Mouse (Mus musculus): Measurements from ENCODE around the gene Gm3448. TPM values are rescaled to one million over a fixed set of nuclear protein-coding genes. Genes with fewer than 3 reads are reported as not detected.
A peak's percentile ranks its signal among the peaks of the same experiment; 100 is the strongest.
"Not testable (repeated sequence)": the region's sequence is repeated elsewhere in the genome, so short reads cannot be mapped to it uniquely, and the experiment has no call there.

The Gm3448 gene
- polyA plus RNA-seq, 1 experiment = 0.14 TPM

DNA sequence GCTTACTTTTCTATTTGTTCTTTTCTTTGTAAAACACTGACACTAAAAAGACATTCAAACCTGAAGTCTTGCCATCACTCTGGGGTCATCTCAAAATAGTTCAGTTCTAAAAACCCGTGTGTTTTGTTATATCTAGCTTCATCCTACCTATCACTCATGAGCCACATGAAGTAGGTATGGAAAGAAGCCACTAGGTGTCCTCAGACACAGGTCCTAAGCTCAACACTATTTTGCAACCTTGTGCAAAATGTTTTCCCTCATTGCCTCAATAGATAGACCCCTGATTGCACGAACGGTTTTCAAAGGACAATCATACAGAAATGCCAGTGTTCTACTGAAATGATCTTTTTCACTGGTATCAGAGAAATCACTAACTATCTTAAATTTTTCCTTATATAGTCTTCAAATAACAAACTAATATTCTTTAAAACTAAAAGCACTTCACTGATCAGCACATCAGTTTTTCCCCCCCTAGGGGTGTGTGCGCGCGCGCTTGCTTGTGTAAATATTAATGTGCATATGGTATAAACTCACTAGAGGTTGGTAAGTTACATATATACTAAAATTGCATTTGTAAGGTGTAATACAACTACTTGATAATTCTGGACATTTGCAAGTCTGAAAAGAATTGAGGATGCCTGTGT is 63.5 kb downstream of the Gm3448 start:
- not testable (repeated sequence) for H3K27ac ChIP-seq (ENCODE audit: insufficient read depth, low read depth, low read length)
- 0% methylated on average over 4 of the region's 7 CpGs for WGBS

DNA sequence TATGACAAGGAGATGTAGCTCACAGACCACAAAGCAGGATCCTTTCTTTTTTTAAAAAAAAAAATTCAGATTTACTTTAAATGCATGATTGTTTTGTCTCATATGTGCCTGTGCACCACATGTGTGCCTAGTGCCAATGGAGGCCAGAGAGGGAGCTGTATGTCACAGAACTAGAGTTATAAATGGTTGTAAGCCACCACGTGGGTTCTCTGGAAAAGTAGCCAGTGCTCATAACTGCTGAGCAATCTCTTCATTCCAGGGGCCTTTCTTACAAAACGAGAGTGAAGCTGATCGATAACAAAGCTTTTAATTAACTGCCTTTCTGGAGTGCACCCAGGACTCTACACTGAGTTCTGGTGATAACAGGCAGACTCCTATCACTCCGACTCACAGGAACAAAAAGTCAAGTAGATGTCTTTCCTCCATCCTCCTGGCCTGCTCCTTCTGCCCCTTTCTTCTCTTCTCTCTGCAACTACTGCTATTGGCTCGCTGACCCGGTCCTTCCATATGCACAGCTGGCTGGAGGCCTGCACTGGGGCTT is 72.9 kb downstream of the Gm3448 start:
- no CpG with 5 or more reads among the region's 6 CpGs for WGBS
- not testable (repeated sequence) for H3K4me1 ChIP-seq (ENCODE audit: control insufficient read depth, insufficient read depth, insufficient read length, low read length); H3K4me3 ChIP-seq (ENCODE audit: low read depth, low read length); H3K27ac ChIP-seq (ENCODE audit: insufficient read depth, low read depth, low read length); H3K27me3 ChIP-seq (ENCODE audit: control insufficient read depth, insufficient read depth, low read length); H3K36me3 ChIP-seq (ENCODE audit: control insufficient read depth, insufficient read depth, low read length)

More for the DNA sequence above, 63.5 kb downstream of the Gm3448 start:
- not testable (repeated sequence) for H3K4me3 ChIP-seq (ENCODE audit: low read depth, low read length); H3K4me1 ChIP-seq (ENCODE audit: control insufficient read depth, insufficient read depth, insufficient read length, low read length); H3K27me3 ChIP-seq (ENCODE audit: control insufficient read depth, insufficient read depth, low read length); H3K36me3 ChIP-seq (ENCODE audit: control insufficient read depth, insufficient read depth, low read length)

DNA sequence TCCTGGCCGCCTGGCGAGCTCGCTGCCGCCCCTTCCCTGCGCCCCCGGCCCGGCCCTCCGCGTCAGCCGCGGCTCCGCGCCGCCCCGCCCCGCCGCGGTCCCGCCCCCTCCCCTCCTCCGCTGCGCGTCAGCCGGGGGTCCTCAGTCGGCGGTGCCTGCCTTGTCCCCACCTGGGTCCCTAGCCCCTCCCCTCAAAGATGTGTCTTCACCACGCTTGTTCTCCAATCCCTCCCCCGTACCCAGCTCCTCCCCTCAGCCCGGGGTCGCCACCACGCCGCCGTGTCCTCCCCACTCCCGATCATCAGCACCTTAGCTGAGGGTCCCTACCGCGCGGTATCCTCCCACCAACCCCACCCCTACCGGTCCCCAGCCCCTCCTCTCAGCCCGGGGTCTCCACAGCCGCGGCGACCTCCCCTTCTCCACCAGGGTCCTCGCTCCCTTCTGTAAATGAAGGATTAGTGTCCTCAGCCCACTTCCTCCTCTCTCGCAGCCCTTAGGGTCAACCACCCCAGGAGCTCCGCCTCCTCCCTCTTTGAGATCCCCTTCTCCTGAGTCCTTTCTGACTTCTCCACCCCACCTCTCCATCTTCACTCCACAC is 79.7 kb downstream of the Gm3448 start:
- H3K4me3 ChIP-seq (ENCODE audit: low read depth, low read length); H3K27me3 ChIP-seq (ENCODE audit: control insufficient read depth, insufficient read depth, low read length); H3K36me3 ChIP-seq (ENCODE audit: control insufficient read depth, insufficient read depth, low read length); H3K4me1 ChIP-seq (ENCODE audit: control insufficient read depth, insufficient read depth, insufficient read length, low read length); H3K27ac ChIP-seq (ENCODE audit: insufficient read depth, low read depth, low read length): not testable (repeated sequence)
- WGBS = no CpG with 5 or more reads among the region's 44 CpGs

DNA sequence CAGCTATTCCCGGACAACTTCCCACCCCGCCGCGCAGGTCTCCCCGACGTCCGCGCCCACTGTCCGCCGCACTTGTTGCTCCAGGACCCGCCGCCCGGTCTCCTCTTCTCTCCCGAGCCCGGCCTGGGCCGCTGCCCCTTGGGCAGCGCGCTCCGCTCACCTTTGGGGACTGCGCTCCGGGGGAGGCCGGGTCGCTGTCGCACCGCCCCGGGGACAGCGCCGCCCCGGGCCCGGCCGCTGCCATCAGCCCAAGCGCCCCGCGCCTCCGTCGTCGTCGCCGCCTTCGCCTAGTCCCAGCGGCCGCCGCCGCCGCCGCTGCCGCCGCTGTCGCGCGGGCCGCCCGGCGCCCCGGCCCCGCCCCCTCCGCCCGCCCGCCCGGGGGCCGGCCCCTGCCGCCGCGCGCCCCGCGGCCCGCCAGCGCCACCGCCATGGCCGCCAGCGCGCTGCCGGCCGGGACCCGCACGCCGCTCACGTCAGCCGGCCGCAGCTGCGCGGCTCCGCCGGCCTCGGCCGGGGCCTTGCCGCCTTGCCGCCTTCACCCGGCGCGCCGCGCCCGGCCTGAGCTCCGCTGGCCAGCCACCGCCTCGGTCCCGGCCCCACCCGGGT is 80.3 kb downstream of the Gm3448 start, which contains the start of gene Phf10:
TSS of gene Phf10 (minus strand) at position 323 of the 606 bp plus-strand sequence.
- H3K27me3 ChIP-seq (ENCODE audit: control insufficient read depth, insufficient read depth, low read length); H3K4me1 ChIP-seq (ENCODE audit: control insufficient read depth, insufficient read depth, insufficient read length, low read length); H3K36me3 ChIP-seq (ENCODE audit: control insufficient read depth, insufficient read depth, low read length): not testable (repeated sequence)
- 4% methylated on average over 54 of the region's 100 CpGs for WGBS
- H3K27ac ChIP-seq (ENCODE audit: insufficient read depth, low read depth, low read length) = peak within 1 kb of the TSS; percentile 59; the same call in 1 of the 2 replicates
- peak within 1 kb of the TSS; percentile 89 for H3K4me3 ChIP-seq (ENCODE audit: low read depth, low read length)

DNA sequence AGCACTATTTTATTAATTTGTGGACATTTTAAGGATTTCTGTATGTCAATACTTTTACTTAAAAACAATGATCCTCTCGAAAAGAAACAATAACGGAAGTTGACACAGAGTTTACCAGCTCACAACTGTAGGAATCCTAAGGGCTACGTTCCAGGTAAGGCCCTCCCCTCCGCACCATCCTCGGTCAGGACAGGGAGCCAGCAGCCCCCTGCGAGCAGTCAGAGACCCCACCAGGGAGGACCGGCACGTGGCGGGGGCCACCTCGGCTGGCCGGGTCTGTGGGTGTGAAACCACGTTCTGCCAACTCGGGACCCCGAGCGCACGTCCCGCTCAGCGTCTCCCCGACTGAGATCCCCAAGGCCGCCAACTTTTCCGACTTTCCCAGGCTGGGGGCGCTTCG is 80.8 kb downstream of the Gm3448 start:
- Histone ChIP-seq H3K4me1 (ENCODE audit: control insufficient read depth, insufficient read depth, insufficient read length, low read length) (peaks cover 2% of the 10 kb centered on the region; the same call in 1 of the 2 replicates), H3K27ac (ENCODE audit: insufficient read depth, low read depth, low read length) (no peak overlapping the region), H3K4me3 (ENCODE audit: low read depth, low read length) (peak overlapping the region; percentile 89), H3K27me3 (ENCODE audit: control insufficient read depth, insufficient read depth, low read length) (no peaks in the 10 kb centered on the region), H3K36me3 (ENCODE audit: control insufficient read depth, insufficient read depth, low read length) (0 out of 2 replicates have a peak, but pooled peaks cover 2% of the 10 kb centered on the region)
- TF ChIP-seq POLR2A (IDR thresholded peaks at IDR 0.05; ENCODE audit: low read depth, low read length) = no peak
- no peak for TF ChIP-seq CTCF (IDR thresholded peaks at IDR 0.05; ENCODE audit: extremely low read depth, insufficient read length, insufficient replicate concordance, low read depth, low read length)
- under 1% methylated on average over 22 of the region's 23 CpGs for WGBS

DNA sequence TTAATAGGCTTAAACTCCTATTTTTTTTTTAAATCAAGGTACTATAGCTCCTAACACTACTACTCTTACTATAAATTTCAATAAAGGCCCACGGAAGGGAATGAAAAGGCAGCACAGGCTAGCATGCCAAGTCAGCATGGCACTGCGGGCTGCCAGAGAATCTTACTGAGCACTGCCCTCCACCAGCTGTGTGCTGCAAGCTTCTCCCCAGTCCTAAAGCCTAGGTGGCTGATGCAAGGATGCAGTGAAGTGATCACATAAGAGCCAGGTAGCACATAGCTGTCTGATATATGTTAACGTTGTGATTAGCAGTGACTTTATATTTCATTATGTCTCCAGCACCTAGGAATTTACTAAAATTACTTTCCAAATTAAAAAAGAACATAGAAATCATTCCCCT is 81.4 kb downstream of the Gm3448 start:
- 16% methylated on average over 3 of the region's 3 CpGs for WGBS
- TF ChIP-seq CTCF (IDR thresholded peaks at IDR 0.05; ENCODE audit: extremely low read depth, insufficient read length, insufficient replicate concordance, low read depth, low read length) (no peak), POLR2A (IDR thresholded peaks at IDR 0.05; ENCODE audit: low read depth, low read length) (no peak)
- peaks cover 2% of the 10 kb centered on the region; the same call in 1 of the 2 replicates for H3K4me1 ChIP-seq (ENCODE audit: control insufficient read depth, insufficient read depth, insufficient read length, low read length)
- no peaks in the 10 kb centered on the region for H3K27me3 ChIP-seq (ENCODE audit: control insufficient read depth, insufficient read depth, low read length)
- 0 out of 2 replicates have a peak, but pooled peaks cover 2% of the 10 kb centered on the region for H3K36me3 ChIP-seq (ENCODE audit: control insufficient read depth, insufficient read depth, low read length)
- H3K27ac ChIP-seq (ENCODE audit: insufficient read depth, low read depth, low read length) = no peak overlapping the region
- H3K4me3 ChIP-seq (ENCODE audit: low read depth, low read length) = 0 out of 2 replicates have a peak overlapping the region, but pooled peaks have one; percentile 34

DNA sequence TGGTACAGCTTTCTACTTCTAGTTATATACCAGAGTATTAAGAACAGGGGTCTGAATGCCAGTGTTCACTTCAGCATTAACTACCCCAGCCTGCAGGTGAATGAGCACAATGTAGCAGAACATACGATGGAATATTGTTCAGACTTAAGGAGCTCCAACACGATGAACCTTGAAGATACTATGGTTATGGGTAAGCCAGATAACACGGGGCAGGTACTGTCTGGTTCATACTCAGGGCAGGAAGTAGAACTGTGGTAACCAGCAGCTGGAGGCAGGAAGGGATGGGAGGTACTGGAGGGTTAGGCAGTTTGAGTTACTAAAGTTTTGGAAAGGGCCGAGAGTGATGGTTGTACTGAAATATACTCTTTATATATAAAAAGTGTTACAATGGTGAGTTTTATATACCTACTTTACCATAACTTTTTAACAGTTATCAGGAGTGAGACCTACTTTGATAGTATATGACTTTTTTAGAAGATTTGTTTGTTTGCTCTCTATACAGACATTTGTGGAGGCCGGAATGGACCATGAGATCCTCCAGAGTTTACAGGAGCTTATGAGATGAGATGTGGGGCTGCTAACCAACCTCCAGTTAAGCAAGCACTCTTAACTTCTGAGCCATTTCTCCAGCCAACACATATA is 82.5 kb downstream of the Gm3448 start:
- WGBS = 74% methylated on average over 5 of the region's 5 CpGs
- TF ChIP-seq CTCF (IDR thresholded peaks at IDR 0.05; ENCODE audit: extremely low read depth, insufficient read length, insufficient replicate concordance, low read depth, low read length) = no peak
- TF ChIP-seq POLR2A (IDR thresholded peaks at IDR 0.05; ENCODE audit: low read depth, low read length) = no peak
- H3K4me1 ChIP-seq (ENCODE audit: control insufficient read depth, insufficient read depth, insufficient read length, low read length) = peaks cover 2% of the 10 kb centered on the region; the same call in 1 of the 2 replicates

More for the DNA sequence above, 82.5 kb downstream of the Gm3448 start:
- Histone ChIP-seq H3K27ac (ENCODE audit: insufficient read depth, low read depth, low read length) (no peak overlapping the region), H3K4me3 (ENCODE audit: low read depth, low read length) (no peak overlapping the region), H3K36me3 (ENCODE audit: control insufficient read depth, insufficient read depth, low read length) (peaks cover 9% of the 10 kb centered on the region), H3K27me3 (ENCODE audit: control insufficient read depth, insufficient read depth, low read length) (no peaks in the 10 kb centered on the region)
